Mouse (Mus musculus) embryonic fibroblast, embryonic 13.5 days (primary cell): ENCODE results near the gene Tac2. TPM values are rescaled to one million over a fixed set of nuclear protein-coding genes. Genes with fewer than 3 reads are reported as not detected.
"Not testable (repeated sequence)": the region's sequence is repeated elsewhere in the genome, so short reads cannot be mapped to it uniquely, and the experiment has no call there.

ENCODE experiments used
- H3K27ac ChIP-seq: 2 replicates; pipeline ENCODE4 v1.5.1; 2012; ENCODE audit warnings: low read length, control low read depth, inconsistent platforms; ENCODE audit not compliant: insufficient read depth
- H3K4me1 ChIP-seq: 2 replicates; pipeline ENCODE4 v1.6.1; 2011; ENCODE audit warnings: low read length; ENCODE audit not compliant: control insufficient read depth, insufficient read depth
- H3K4me3 ChIP-seq: 2 replicates; pipeline ENCODE4 v1.5.1; 2011; ENCODE audit warnings: mild to moderate bottlenecking, control low read depth, low read length; ENCODE audit not compliant: insufficient read depth
- CTCF ChIP-seq: IDR thresholded peaks from 2 replicates; pipeline ENCODE4 v1.5.1; 2011; ENCODE audit warnings: mild to moderate bottlenecking, control low read depth, low read length, moderate library complexity, borderline replicate concordance; ENCODE audit not compliant: insufficient read depth
- POLR2A ChIP-seq: IDR thresholded peaks from 2 replicates; pipeline ENCODE4 v1.6.1; 2011; ENCODE audit warnings: low read depth, mild to moderate bottlenecking, control low read depth, low read length, moderate library complexity
- polyA plus RNA-seq: library from polyadenylated mRNA; stranded (reverse); fragments of >200 nt; gene quantifications from 2 replicates; pipeline ENCODE4 v1.2.4, GENCODE M21; 2011; ENCODE audit warnings: low read depth; ENCODE audit not compliant: missing spikeins, insufficient read length

Gene Tac2
- polyA plus RNA-seq, 1 experiment, result not detected

- H3K27ac ChIP-seq, result no peak within 1 kb of the TSS
- TF ChIP-seq POLR2A (no peak), CTCF (no peak)
- H3K4me1 ChIP-seq, result no peaks in the 10 kb centered on the region
- no peak within 1 kb of the TSS for H3K4me3 ChIP-seq
Observed at GRCm38 (mm10) chr10:127759181-127760110, 35.2 kb downstream of the Tac2 start, which contains the start of the genes Rdh1 and Rdh16f1. TSS of gene Rdh1 (plus strand) at chr10:127759721. TSS of gene Rdh16f1 (plus strand) at chr10:127759787.

GRCm38 (mm10) chr10:127762926-127763325 lies 38.6 kb downstream of the Tac2 start:
- not testable (repeated sequence) for H3K4me3 ChIP-seq, H3K4me1 ChIP-seq, H3K27ac ChIP-seq

DNA sequence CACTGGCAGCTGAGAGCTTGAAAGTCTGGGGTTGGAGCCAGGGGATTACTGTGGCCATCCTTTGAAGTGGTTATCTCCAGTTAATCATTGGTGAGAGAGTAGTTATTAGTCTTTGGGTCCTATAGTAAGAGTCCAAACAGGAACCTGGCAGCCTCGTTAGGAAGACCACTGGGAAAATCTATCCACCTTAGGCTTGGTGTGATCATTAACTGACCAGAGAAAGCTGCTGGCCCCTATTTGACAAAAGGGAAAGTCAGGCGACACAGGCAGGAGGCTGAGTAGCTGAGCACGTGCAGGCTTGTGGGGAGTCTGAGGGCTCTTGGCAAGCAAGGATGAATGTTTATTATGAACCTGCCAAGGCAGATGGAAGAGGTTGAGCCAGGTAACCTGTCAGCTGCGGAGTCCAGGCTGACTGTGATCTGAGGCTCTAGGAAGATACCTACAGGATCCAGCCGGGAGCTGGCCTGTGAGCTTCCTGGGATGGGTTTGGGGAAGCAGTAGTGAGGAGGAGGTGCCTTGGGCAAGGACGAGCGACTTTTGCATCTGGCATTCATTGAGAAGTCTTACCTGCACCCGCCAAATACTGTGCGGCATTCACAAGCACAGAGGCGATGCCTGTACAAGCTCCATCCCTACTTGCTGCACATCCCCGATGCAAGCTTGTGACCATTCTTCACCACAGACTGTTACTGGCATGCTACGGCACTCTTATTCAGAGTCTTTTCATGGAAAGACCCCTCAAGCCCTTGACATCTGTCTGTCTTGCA lies 39.8 kb downstream of the Tac2 start:
- no peak overlapping the region for H3K4me3 ChIP-seq
- no peak overlapping the region for H3K27ac ChIP-seq

GRCm38 (mm10) chr10:127766564-127766963 lies 42.3 kb downstream of the Tac2 start:
- no peak for TF ChIP-seq CTCF
- TF ChIP-seq POLR2A, result no peak
- Histone ChIP-seq H3K27ac (no peak overlapping the region), H3K4me1 (no peaks in the 10 kb centered on the region), H3K4me3 (no peak overlapping the region)

More for the DNA sequence above, 39.8 kb downstream of the Tac2 start:
- H3K4me1 ChIP-seq, result no peaks in the 10 kb centered on the region
- TF ChIP-seq CTCF (no peak), POLR2A (no peak)

DNA sequence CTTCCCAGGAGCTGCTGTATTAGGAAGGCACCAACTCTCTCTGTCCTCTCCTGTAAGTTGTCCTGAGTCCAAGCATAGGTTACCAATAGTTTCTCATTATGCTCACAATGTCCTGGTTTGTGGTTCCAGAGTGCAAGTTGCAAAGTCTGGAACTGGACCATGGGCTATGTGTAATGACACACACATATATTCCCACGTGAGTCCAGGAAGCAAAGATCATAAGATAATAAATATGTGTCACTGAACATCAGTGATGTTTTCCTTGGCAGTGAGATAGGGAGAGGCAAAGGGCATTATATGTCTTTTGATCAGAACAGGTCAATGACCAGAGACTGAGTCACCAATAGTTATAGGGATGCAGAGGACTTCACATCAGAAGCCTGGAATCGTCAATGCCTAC lies 51.7 kb downstream of the Tac2 start, which contains the start of gene Rdh9:
Rdh9 (plus strand) TSS at position 376 of the 400 bp plus-strand sequence.
- no peak within 1 kb of the TSS for H3K27ac ChIP-seq
- H3K4me3 ChIP-seq, result no peak within 1 kb of the TSS
- TF ChIP-seq CTCF (no peak), POLR2A (no peak)
- no peaks in the 10 kb centered on the region for H3K4me1 ChIP-seq

Other genes starting within 250 kb of the Tac2 start
- 3.9 TPM in 2 replicates for gene Stac3, start 222.8 kb upstream of the Tac2 start, polyA plus RNA-seq
- gene Ndufa4l2, start 209.5 kb upstream of the Tac2 start, polyA plus RNA-seq, result 1.4 and 3.4 TPM in 2 replicates
- gene Shmt2, start 202.0 kb upstream of the Tac2 start, polyA plus RNA-seq, result 147 and 169 TPM in 2 replicates
- 1.1 and 1.8 TPM in 2 replicates for gene Nxph4, start 189.9 kb upstream of the Tac2 start, polyA plus RNA-seq
- 387 and 453 TPM in 2 replicates for gene Lrp1, start 103.3 kb upstream of the Tac2 start, polyA plus RNA-seq
- 55.1 and 55.8 TPM in 2 replicates for gene Stat6, start 81.5 kb upstream of the Tac2 start, polyA plus RNA-seq
- 8.5 and 10.6 TPM in 2 replicates for gene Nemp1, start 57.6 kb upstream of the Tac2 start, polyA plus RNA-seq
- 69.7 and 77.8 TPM in 2 replicates for gene Nab2, start 55.9 kb upstream of the Tac2 start, polyA plus RNA-seq
- 0.51 TPM in 1 of 2 replicates, not detected in the other for gene Myo1a, start 19.3 kb upstream of the Tac2 start, polyA plus RNA-seq
- gene Zbtb39, start 15.1 kb downstream of the Tac2 start, polyA plus RNA-seq, result 5.4 and 5.8 TPM in 2 replicates
- not detected in 2 replicates for gene Gpr182, start 27.3 kb downstream of the Tac2 start, polyA plus RNA-seq
- gene Rdh1, start 35.2 kb downstream of the Tac2 start, polyA plus RNA-seq, result 0.17 and 0.30 TPM in 2 replicates
- gene Rdh16f1, start 35.3 kb downstream of the Tac2 start, polyA plus RNA-seq, result not detected in 2 replicates
- 0.76 and 0.78 TPM in 2 replicates for gene Rdh9, start 51.9 kb downstream of the Tac2 start, polyA plus RNA-seq
- 0.18 TPM in 1 of 2 replicates, not detected in the other for gene Rdh16, start 76.7 kb downstream of the Tac2 start, polyA plus RNA-seq
- gene Rdh19, start 125.5 kb downstream of the Tac2 start, polyA plus RNA-seq, result not detected in 2 replicates
- gene Rdh16f2, start 142.0 kb downstream of the Tac2 start, polyA plus RNA-seq, result not detected in 2 replicates
- not detected in 2 replicates for gene Rdh7, start 164.3 kb downstream of the Tac2 start, polyA plus RNA-seq
- not detected in 2 replicates for gene Sdr9c7, start 174.0 kb downstream of the Tac2 start, polyA plus RNA-seq